Mouse (Mus musculus): ENCODE measurements at regions not wholly inside any gene's neighbourhood (a gene's known extent, or its start where the extent isn't known, plus 50 kb on each side); places are given as distances from the start of the nearest gene placed in this dataset.

GRCm38 (mm10) chr13:37104410-37105294 is 54.6 kb upstream of the F13a1 start:
- 76% methylated on average over 9 of the region's 9 CpGs for WGBS
- Histone ChIP-seq H3K36me3 (ENCODE audit: control insufficient read depth, insufficient read depth, low read length) (no peaks in the 10 kb centered on the region), H3K27me3 (ENCODE audit: control insufficient read depth, insufficient read depth, low read length) (no peaks in the 10 kb centered on the region), H3K4me1 (ENCODE audit: control insufficient read depth, insufficient read depth, insufficient read length) (no peaks in the 10 kb centered on the region), H3K27ac (ENCODE audit: insufficient read depth, low read length) (no peak overlapping the region), H3K4me3 (ENCODE audit: extremely low read depth, insufficient read depth, insufficient read length) (no peak overlapping the region)
- DNase-seq (ENCODE audit: low read depth in 1 of 2, low spot score in 2 of 2): no peak
- no peak for TF ChIP-seq CTCF (IDR thresholded peaks at IDR 0.05; ENCODE audit: extremely low read depth, insufficient read depth, insufficient read length, insufficient replicate concordance)

- H3K4me1 ChIP-seq (ENCODE audit: control insufficient read depth, insufficient read depth, insufficient read length): no peaks in the 10 kb centered on the region
- TF ChIP-seq CTCF (IDR thresholded peaks at IDR 0.05; ENCODE audit: extremely low read depth, insufficient read depth, insufficient read length, insufficient replicate concordance): no peak
- no peak for TF ChIP-seq POLR2A (IDR thresholded peaks at IDR 0.05; ENCODE audit: low read depth, low read length)
- no peak for DNase-seq (ENCODE audit: low read depth in 1 of 2, low spot score in 2 of 2)
- WGBS: 91% methylated on average over 6 of the region's 6 CpGs
- H3K4me3 ChIP-seq (ENCODE audit: extremely low read depth, insufficient read depth, insufficient read length): no peak overlapping the region
- no peaks in the 10 kb centered on the region for H3K36me3 ChIP-seq (ENCODE audit: control insufficient read depth, insufficient read depth, low read length)
- no peak overlapping the region for H3K27ac ChIP-seq (ENCODE audit: insufficient read depth, low read length)
- no peaks in the 10 kb centered on the region for H3K27me3 ChIP-seq (ENCODE audit: control insufficient read depth, insufficient read depth, low read length)
These were observed 53.8 kb upstream of the F13a1 start for GRCm38 (mm10) chr13:37103741-37104296.

GRCm38 (mm10) chr13:37101755-37102154 is 51.7 kb upstream of the F13a1 start:
- Histone ChIP-seq H3K27me3 (ENCODE audit: control insufficient read depth, insufficient read depth, low read length) (no peaks in the 10 kb centered on the region), H3K4me1 (ENCODE audit: control insufficient read depth, insufficient read depth, insufficient read length) (peaks cover 3% of the 10 kb centered on the region; the same call in 1 of the 2 replicates), H3K27ac (ENCODE audit: insufficient read depth, low read length) (no peak overlapping the region), H3K4me3 (ENCODE audit: extremely low read depth, insufficient read depth, insufficient read length) (no peak overlapping the region), H3K36me3 (ENCODE audit: control insufficient read depth, insufficient read depth, low read length) (no peaks in the 10 kb centered on the region)
- no peak for DNase-seq (ENCODE audit: low read depth in 1 of 2, low spot score in 2 of 2)
- TF ChIP-seq POLR2A (IDR thresholded peaks at IDR 0.05; ENCODE audit: low read depth, low read length) (no peak), CTCF (IDR thresholded peaks at IDR 0.05; ENCODE audit: extremely low read depth, insufficient read depth, insufficient read length, insufficient replicate concordance) (no peak)
- WGBS: 95% methylated on average over 4 of the region's 4 CpGs
